Mouse (Mus musculus) bone marrow macrophage, adult 2 months (primary cell): ENCODE measurements at regions not wholly inside any gene's neighbourhood (a gene's known extent, or its start where the extent isn't known, plus 50 kb on each side); places are given as distances from the start of the nearest gene placed in this dataset.

Experiments
- CTCF ChIP-seq: IDR thresholded peaks from 2 replicates; pipeline ENCODE4 v1.5.1; 2012; ENCODE audit warnings: low read depth, mild to moderate bottlenecking, low read length, moderate library complexity
- POLR2A ChIP-seq: IDR thresholded peaks from 2 replicates; pipeline ENCODE4 v1.6.1; 2012; ENCODE audit warnings: mild to moderate bottlenecking, low read depth, low read length, borderline replicate concordance

DNA sequence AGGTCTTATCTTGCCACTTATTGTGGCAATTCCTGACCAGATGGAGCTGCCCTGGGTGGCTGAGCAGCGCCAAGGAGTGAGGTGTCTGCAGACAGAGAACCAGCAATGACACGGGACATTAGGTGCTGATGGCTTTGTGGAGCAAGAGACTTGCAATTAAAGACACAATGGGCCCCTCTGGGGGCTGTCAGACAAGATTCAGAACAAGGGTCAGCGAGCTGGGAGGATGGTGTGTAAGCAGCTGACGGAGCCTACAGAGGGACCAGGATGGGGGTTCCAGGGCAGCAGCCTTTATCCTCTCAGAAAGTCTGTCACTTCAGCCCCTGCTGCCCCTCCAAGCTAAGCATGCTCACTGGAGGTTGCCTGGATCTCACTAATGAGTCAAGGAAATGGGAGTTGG, 120.1 kb upstream of the Thy1 start:
- TF ChIP-seq CTCF (no peak), POLR2A (no peak)
